Mouse (Mus musculus): ENCODE data around the gene Rrbp1. TPM values are rescaled to one million over a fixed set of nuclear protein-coding genes. Genes with fewer than 3 reads are reported as not detected.

Gene Rrbp1
- polyA plus RNA-seq, 1 experiment from 2014 or later: 61.6 TPM

GRCm38 (mm10) chr2:143975146-143975649, 35.9 kb downstream of the Rrbp1 start:
- H3K9me3 ChIP-seq (replicated peaks): no peaks in the 10 kb centered on the region
- no peaks in the 10 kb centered on the region for H3K4me1 ChIP-seq
- H3K4me2 ChIP-seq (replicated peaks): no peak overlapping the region
- no peak for ATAC-seq (ENCODE audit: low FRiP score)
- WGBS: 98% methylated on average over 5 of the region's 5 CpGs
- H3K9ac ChIP-seq: no peak overlapping the region
- H3K4me3 ChIP-seq: no peak overlapping the region
- no peaks in the 10 kb centered on the region for H3K27me3 ChIP-seq
- 0 out of 2 replicates have a peak, but pooled peaks cover 14% of the 10 kb centered on the region for H3K36me3 ChIP-seq
- H3K27ac ChIP-seq: no peak overlapping the region

- no peaks in the 10 kb centered on the region for H3K27me3 ChIP-seq
- H3K4me2 ChIP-seq (replicated peaks): no peak overlapping the region
- H3K27ac ChIP-seq: no peak overlapping the region
- H3K9ac ChIP-seq: no peak overlapping the region
- no peak for ATAC-seq (ENCODE audit: low FRiP score)
- 95% methylated on average over 7 of the region's 7 CpGs for WGBS
- no peaks in the 10 kb centered on the region for H3K4me1 ChIP-seq
- H3K4me3 ChIP-seq: no peak overlapping the region
- H3K36me3 ChIP-seq: peaks cover 26% of the 10 kb centered on the region
- no peaks in the 10 kb centered on the region for H3K9me3 ChIP-seq (replicated peaks)
These were observed 37.9 kb downstream of the Rrbp1 start for GRCm38 (mm10) chr2:143973161-143973560.

GRCm38 (mm10) chr2:143971887-143972286, 39.2 kb downstream of the Rrbp1 start:
- Histone ChIP-seq H3K4me1 (no peaks in the 10 kb centered on the region), H3K27me3 (no peaks in the 10 kb centered on the region), H3K4me2 (replicated peaks) (no peak overlapping the region), H3K36me3 (peaks cover 39% of the 10 kb centered on the region), H3K4me3 (no peak overlapping the region), H3K9me3 (replicated peaks) (no peaks in the 10 kb centered on the region), H3K9ac (no peak overlapping the region), H3K27ac (no peak overlapping the region)
- WGBS: 86% methylated on average over 2 of the region's 2 CpGs
- ATAC-seq (ENCODE audit: low FRiP score): no peak

GRCm38 (mm10) chr2:143970841-143971240, 40.2 kb downstream of the Rrbp1 start:
- Histone ChIP-seq H3K4me2 (replicated peaks) (no peak overlapping the region), H3K9ac (no peak overlapping the region), H3K4me1 (no peaks in the 10 kb centered on the region), H3K36me3 (peaks cover 47% of the 10 kb centered on the region), H3K4me3 (no peak overlapping the region), H3K27ac (no peak overlapping the region), H3K27me3 (no peaks in the 10 kb centered on the region), H3K9me3 (replicated peaks) (no peaks in the 10 kb centered on the region)
- no peak for ATAC-seq (ENCODE audit: low FRiP score)
- 99% methylated on average over 2 of the region's 2 CpGs for WGBS

GRCm38 (mm10) chr2:143969260-143969659, 41.8 kb downstream of the Rrbp1 start:
- 92% methylated on average over 7 of the region's 7 CpGs for WGBS
- H3K4me1 ChIP-seq: no peaks in the 10 kb centered on the region
- no peak overlapping the region for H3K27ac ChIP-seq
- no peak overlapping the region for H3K9ac ChIP-seq
- no peaks in the 10 kb centered on the region for H3K9me3 ChIP-seq (replicated peaks)
- H3K4me3 ChIP-seq: no peak overlapping the region
- H3K27me3 ChIP-seq: no peaks in the 10 kb centered on the region
- no peak overlapping the region for H3K4me2 ChIP-seq (replicated peaks)
- H3K36me3 ChIP-seq: peaks cover 61% of the 10 kb centered on the region
- no peak for ATAC-seq (ENCODE audit: low FRiP score)

GRCm38 (mm10) chr2:143963318-143963717, 47.7 kb downstream of the Rrbp1 start:
- Histone ChIP-seq H3K27me3 (no peaks in the 10 kb centered on the region), H3K27ac (no peak overlapping the region), H3K36me3 (peaks cover 77% of the 10 kb centered on the region), H3K9ac (no peak overlapping the region), H3K4me2 (replicated peaks) (no peak overlapping the region), H3K9me3 (replicated peaks) (0 out of 2 replicates have a peak, but pooled peaks cover 3% of the 10 kb centered on the region), H3K4me3 (no peak overlapping the region), H3K4me1 (no peaks in the 10 kb centered on the region)
- WGBS: 95% methylated on average over 1 of the region's 1 CpGs
- no peak for ATAC-seq (ENCODE audit: low FRiP score)

- Histone ChIP-seq H3K4me2 (replicated peaks) (no peak overlapping the region), H3K4me3 (no peak overlapping the region), H3K9me3 (replicated peaks) (0 out of 2 replicates have a peak, but pooled peaks cover 3% of the 10 kb centered on the region), H3K36me3 (peaks cover 77% of the 10 kb centered on the region), H3K4me1 (no peaks in the 10 kb centered on the region), H3K9ac (no peak overlapping the region), H3K27me3 (no peaks in the 10 kb centered on the region), H3K27ac (no peak overlapping the region)
- no peak for ATAC-seq (ENCODE audit: low FRiP score)
- 93% methylated on average over 5 of the region's 5 CpGs for whole genome bisulfite sequencing
These were observed 48.9 kb downstream of the Rrbp1 start for GRCm38 (mm10) chr2:143962192-143962591.

- WGBS: 94% methylated on average over 4 of the region's 4 CpGs
- ATAC-seq (ENCODE audit: low FRiP score): no peak
- no peak overlapping the region for H3K4me2 ChIP-seq (replicated peaks)
- H3K27ac ChIP-seq: no peak overlapping the region
- no peaks in the 10 kb centered on the region for H3K27me3 ChIP-seq
- 0 out of 2 replicates have a peak, but pooled peaks cover 3% of the 10 kb centered on the region for H3K9me3 ChIP-seq (replicated peaks)
- H3K4me1 ChIP-seq: no peaks in the 10 kb centered on the region
- no peak overlapping the region for H3K9ac ChIP-seq
- no peak overlapping the region for H3K4me3 ChIP-seq
- H3K36me3 ChIP-seq: peaks cover 80% of the 10 kb centered on the region
These were observed 55.3 kb downstream of the Rrbp1 start for GRCm38 (mm10) chr2:143955746-143956145.

- Histone ChIP-seq H3K4me3 (no peak overlapping the region), H3K9me3 (replicated peaks) (0 out of 2 replicates have a peak, but pooled peaks cover 3% of the 10 kb centered on the region), H3K27me3 (no peaks in the 10 kb centered on the region), H3K4me2 (replicated peaks) (no peak overlapping the region), H3K36me3 (peaks cover 87% of the 10 kb centered on the region), H3K27ac (no peak overlapping the region), H3K4me1 (no peaks in the 10 kb centered on the region), H3K9ac (no peak overlapping the region)
- whole genome bisulfite sequencing: 93% methylated on average over 4 of the region's 4 CpGs
- ATAC-seq (ENCODE audit: low FRiP score): no peak
These were observed 56.1 kb downstream of the Rrbp1 start for GRCm38 (mm10) chr2:143955004-143955403.

GRCm38 (mm10) chr2:143953944-143954343, 57.1 kb downstream of the Rrbp1 start:
- 87% methylated on average over 4 of the region's 4 CpGs for WGBS
- H3K4me1 ChIP-seq: no peaks in the 10 kb centered on the region
- no peak overlapping the region for H3K27ac ChIP-seq
- H3K9me3 ChIP-seq (replicated peaks): no peaks in the 10 kb centered on the region
- peaks cover 92% of the 10 kb centered on the region for H3K36me3 ChIP-seq
- H3K4me2 ChIP-seq (replicated peaks): no peak overlapping the region
- H3K27me3 ChIP-seq: no peaks in the 10 kb centered on the region
- ATAC-seq (ENCODE audit: low FRiP score): no peak
- no peak overlapping the region for H3K9ac ChIP-seq
- H3K4me3 ChIP-seq: no peak overlapping the region

GRCm38 (mm10) chr2:143951546-143952315, 59.3 kb downstream of the Rrbp1 start:
- WGBS: 89% methylated on average over 5 of the region's 5 CpGs
- H3K4me3 ChIP-seq: no peak overlapping the region

GRCm38 (mm10) chr2:143951028-143951420, 60.0 kb downstream of the Rrbp1 start:
- peaks cover 98% of the 10 kb centered on the region for H3K36me3 ChIP-seq
- WGBS: 85% methylated on average over 1 of the region's 1 CpGs
- H3K4me3 ChIP-seq: no peak overlapping the region
- no peak overlapping the region for H3K27ac ChIP-seq
- no peak overlapping the region for H3K9ac ChIP-seq
- no peak overlapping the region for H3K4me2 ChIP-seq (replicated peaks)
- no peaks in the 10 kb centered on the region for H3K9me3 ChIP-seq (replicated peaks)
- no peaks in the 10 kb centered on the region for H3K27me3 ChIP-seq
- no peak for ATAC-seq (ENCODE audit: low FRiP score)
- H3K4me1 ChIP-seq: no peaks in the 10 kb centered on the region

More at GRCm38 (mm10) chr2:143951546-143952315, 59.3 kb downstream of the Rrbp1 start:
- H3K4me1 ChIP-seq: no peaks in the 10 kb centered on the region
- H3K9me3 ChIP-seq (replicated peaks): no peaks in the 10 kb centered on the region
- peaks cover 98% of the 10 kb centered on the region for H3K36me3 ChIP-seq
- no peak for ATAC-seq (ENCODE audit: low FRiP score)
- H3K27me3 ChIP-seq: no peaks in the 10 kb centered on the region
- H3K27ac ChIP-seq: no peak overlapping the region
- no peak overlapping the region for H3K4me2 ChIP-seq (replicated peaks)
- H3K9ac ChIP-seq: no peak overlapping the region

Measured in hindbrain, embryonic 12.5 days (tissue).